Mouse (Mus musculus) erythroblast, embryonic 14.5 days (primary cell): ENCODE data around the gene Wdr54.

Experiments used
- GATA1 ChIP-seq: IDR thresholded peaks from 2 replicates; pipeline ENCODE4 v1.6.1; 2012; ENCODE audit warnings: low read length, inconsistent platforms, mixed read lengths
- TAL1 ChIP-seq: IDR thresholded peaks from 3 replicates; pipeline ENCODE4 v1.6.1; 2012; ENCODE audit warnings: low read length, inconsistent platforms, mixed read lengths

DNA sequence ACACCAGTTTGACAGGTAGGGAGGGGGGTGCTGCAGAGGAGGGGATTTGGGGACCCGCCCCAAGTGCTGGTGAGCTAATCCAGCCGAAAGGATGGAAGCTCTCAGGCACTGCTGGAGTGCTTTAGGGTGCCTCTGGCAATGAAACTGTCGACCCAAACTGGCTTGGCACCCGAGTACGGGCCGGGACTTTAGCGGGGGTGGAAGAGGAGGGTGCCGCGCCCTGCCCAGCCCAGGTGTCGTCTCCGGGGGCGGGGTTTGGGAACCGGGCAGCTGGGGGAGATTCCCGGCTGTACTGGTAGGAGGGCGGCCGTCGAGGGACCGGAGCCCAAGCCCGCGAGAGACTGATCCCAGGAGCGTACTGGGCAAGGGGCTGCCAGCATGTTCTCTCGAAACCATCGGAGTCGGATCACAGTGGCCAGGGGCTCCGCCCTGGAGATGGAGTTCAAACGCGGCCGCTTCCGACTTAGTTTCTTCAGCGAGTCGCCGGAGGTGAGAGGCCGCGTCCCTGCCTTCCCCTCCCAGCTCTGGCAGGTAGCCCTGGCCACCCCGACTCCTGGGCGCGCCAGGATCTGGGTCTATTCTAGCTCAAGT is 20.5 kb downstream of the Wdr54 start:
- no peak for TF ChIP-seq TAL1
- TF ChIP-seq GATA1: no peak
